Mouse (Mus musculus): Measurements from ENCODE around the gene Fbrsl1. TPM values are rescaled to one million over a fixed set of nuclear protein-coding genes. Genes with fewer than 3 reads are reported as not detected.
"Not testable (repeated sequence)": the region's sequence is repeated elsewhere in the genome, so short reads cannot be mapped to it uniquely, and the experiment has no call there.

Gene Fbrsl1
- polyA plus RNA-seq, 1 experiment from 2014 or later, result 23.9 TPM

GRCm38 (mm10) chr5:110439565-110440310, 8.6 kb downstream of the Fbrsl1 start:
- Histone ChIP-seq H3K4me3 (replicated peaks; ENCODE audit: low read length) (no peak overlapping the region), H3K9ac (replicated peaks; ENCODE audit: low read depth, low read length) (no peak overlapping the region), H3K27me3 (replicated peaks; ENCODE audit: control insufficient read depth, insufficient read depth, low read length) (no peaks in the 10 kb centered on the region), H3K4me1 (replicated peaks; ENCODE audit: control insufficient read depth, insufficient read depth, low read length) (peaks cover 25% of the 10 kb centered on the region), H3K4me2 (ENCODE audit: low read length) (no peak overlapping the region), H3K27ac (ENCODE audit: low read length) (no peak overlapping the region), H3K36me3 (ENCODE audit: control insufficient read depth, insufficient read depth) (no peaks in the 10 kb centered on the region), H3K9me3 (ENCODE audit: control insufficient read depth, low read length) (no peaks in the 10 kb centered on the region)
- 85% methylated on average over 3 of the region's 3 CpGs for WGBS
- no peak for ATAC-seq

- Histone ChIP-seq H3K9me3 (ENCODE audit: control insufficient read depth, low read length) (no peaks in the 10 kb centered on the region), H3K27me3 (replicated peaks; ENCODE audit: control insufficient read depth, insufficient read depth, low read length) (no peaks in the 10 kb centered on the region), H3K36me3 (ENCODE audit: control insufficient read depth, insufficient read depth) (no peaks in the 10 kb centered on the region), H3K4me1 (replicated peaks; ENCODE audit: control insufficient read depth, insufficient read depth, low read length) (peaks cover 25% of the 10 kb centered on the region), H3K4me3 (replicated peaks; ENCODE audit: low read length) (no peak overlapping the region), H3K27ac (ENCODE audit: low read length) (no peak overlapping the region), H3K4me2 (ENCODE audit: low read length) (no peak overlapping the region), H3K9ac (replicated peaks; ENCODE audit: low read depth, low read length) (no peak overlapping the region)
- no peak for ATAC-seq
- WGBS, result 75% methylated on average over 3 of the region's 3 CpGs
Measured at GRCm38 (mm10) chr5:110438591-110438990, 9.7 kb downstream of the Fbrsl1 start.

GRCm38 (mm10) chr5:110437632-110438261, 10.6 kb downstream of the Fbrsl1 start:
- H3K36me3 ChIP-seq (ENCODE audit: control insufficient read depth, insufficient read depth), result no peaks in the 10 kb centered on the region
- H3K27me3 ChIP-seq (replicated peaks; ENCODE audit: control insufficient read depth, insufficient read depth, low read length), result no peaks in the 10 kb centered on the region
- no peak overlapping the region for H3K27ac ChIP-seq (ENCODE audit: low read length)
- no peak for ATAC-seq
- H3K4me1 ChIP-seq (replicated peaks; ENCODE audit: control insufficient read depth, insufficient read depth, low read length), result peaks cover 18% of the 10 kb centered on the region
- H3K4me3 ChIP-seq (replicated peaks; ENCODE audit: low read length), result no peak overlapping the region
- no peak overlapping the region for H3K4me2 ChIP-seq (ENCODE audit: low read length)
- no peak overlapping the region for H3K9ac ChIP-seq (replicated peaks; ENCODE audit: low read depth, low read length)
- WGBS, result 23% methylated on average over 6 of the region's 6 CpGs
- no peaks in the 10 kb centered on the region for H3K9me3 ChIP-seq (ENCODE audit: control insufficient read depth, low read length)

- not testable (repeated sequence) for H3K9ac ChIP-seq (replicated peaks; ENCODE audit: low read depth, low read length); H3K27me3 ChIP-seq (replicated peaks; ENCODE audit: control insufficient read depth, insufficient read depth, low read length); ATAC-seq; H3K4me3 ChIP-seq (replicated peaks; ENCODE audit: low read length); H3K9me3 ChIP-seq (ENCODE audit: control insufficient read depth, low read length); H3K4me2 ChIP-seq (ENCODE audit: low read length); H3K36me3 ChIP-seq (ENCODE audit: control insufficient read depth, insufficient read depth); H3K27ac ChIP-seq (ENCODE audit: low read length)
- H3K4me1 ChIP-seq (replicated peaks; ENCODE audit: control insufficient read depth, insufficient read depth, low read length), result peaks cover 18% of the 10 kb centered on the region
- WGBS, result 72% methylated on average over 5 of the region's 5 CpGs
Measured at GRCm38 (mm10) chr5:110436166-110436565, 12.1 kb downstream of the Fbrsl1 start.

DNA sequence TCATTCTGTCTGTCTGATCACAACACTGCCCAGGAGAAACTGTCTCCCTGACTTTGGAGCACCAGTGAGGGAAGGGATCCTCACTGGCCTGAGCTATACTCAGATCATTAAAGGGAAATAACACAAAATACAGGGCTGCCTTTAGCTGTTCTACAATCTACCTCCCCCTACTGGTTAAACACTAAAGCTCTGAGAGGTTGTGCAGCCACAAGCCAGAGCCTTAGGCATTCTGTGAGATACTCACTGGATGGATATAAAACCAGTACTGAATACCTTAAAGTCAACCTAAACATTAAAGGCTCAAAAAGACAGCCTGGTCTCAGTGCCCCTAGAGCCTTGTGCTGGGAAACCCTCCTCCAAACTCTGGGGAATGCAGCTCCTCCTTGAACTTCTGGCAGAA, 13.5 kb downstream of the Fbrsl1 start:
- Histone ChIP-seq H3K36me3 (ENCODE audit: control insufficient read depth, insufficient read depth) (no peaks in the 10 kb centered on the region), H3K4me3 (replicated peaks; ENCODE audit: low read length) (no peak overlapping the region), H3K4me1 (replicated peaks; ENCODE audit: control insufficient read depth, insufficient read depth, low read length) (peaks cover 15% of the 10 kb centered on the region), H3K9ac (replicated peaks; ENCODE audit: low read depth, low read length) (no peak overlapping the region), H3K27ac (ENCODE audit: low read length) (no peak overlapping the region), H3K4me2 (ENCODE audit: low read length) (no peak overlapping the region), H3K27me3 (replicated peaks; ENCODE audit: control insufficient read depth, insufficient read depth, low read length) (no peaks in the 10 kb centered on the region), H3K9me3 (ENCODE audit: control insufficient read depth, low read length) (no peaks in the 10 kb centered on the region)
- peak; percentile 49 for ATAC-seq

DNA sequence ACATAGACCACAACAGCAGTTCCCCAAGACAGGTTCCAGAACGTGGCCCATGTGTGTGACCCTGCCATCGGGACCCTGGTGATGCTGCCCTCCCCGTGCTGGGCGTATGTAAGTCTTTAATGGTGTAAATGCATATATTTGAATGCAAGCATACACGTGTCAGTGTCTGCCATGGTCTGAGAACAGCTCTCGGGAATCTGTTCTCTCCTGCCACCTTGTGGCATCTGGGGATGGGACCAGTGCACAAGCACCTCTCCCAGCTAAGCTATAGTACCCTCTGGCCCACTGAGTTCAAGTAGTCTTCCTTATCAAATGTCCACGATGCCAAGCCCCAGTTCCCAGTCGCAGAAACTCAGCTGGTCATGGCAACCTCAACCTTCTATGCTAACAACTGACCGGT, 19.3 kb downstream of the Fbrsl1 start:
- no peak overlapping the region; the same call in 1 of the 2 replicates for H3K9ac ChIP-seq (replicated peaks; ENCODE audit: low read depth, low read length)
- peaks cover 3% of the 10 kb centered on the region; the same call in 1 of the 2 replicates for H3K4me1 ChIP-seq (replicated peaks; ENCODE audit: control insufficient read depth, insufficient read depth, low read length)
- WGBS, result 24% methylated on average over 9 of the region's 9 CpGs
- no peaks in the 10 kb centered on the region for H3K27me3 ChIP-seq (replicated peaks; ENCODE audit: control insufficient read depth, insufficient read depth, low read length)
- H3K9me3 ChIP-seq (ENCODE audit: control insufficient read depth, low read length), result no peaks in the 10 kb centered on the region
- H3K4me2 ChIP-seq (ENCODE audit: low read length), result no peak overlapping the region
- H3K36me3 ChIP-seq (ENCODE audit: control insufficient read depth, insufficient read depth), result no peaks in the 10 kb centered on the region
- no peak overlapping the region for H3K4me3 ChIP-seq (replicated peaks; ENCODE audit: low read length)
- H3K27ac ChIP-seq (ENCODE audit: low read length), result no peak overlapping the region
- peak; percentile 96 for ATAC-seq

DNA sequence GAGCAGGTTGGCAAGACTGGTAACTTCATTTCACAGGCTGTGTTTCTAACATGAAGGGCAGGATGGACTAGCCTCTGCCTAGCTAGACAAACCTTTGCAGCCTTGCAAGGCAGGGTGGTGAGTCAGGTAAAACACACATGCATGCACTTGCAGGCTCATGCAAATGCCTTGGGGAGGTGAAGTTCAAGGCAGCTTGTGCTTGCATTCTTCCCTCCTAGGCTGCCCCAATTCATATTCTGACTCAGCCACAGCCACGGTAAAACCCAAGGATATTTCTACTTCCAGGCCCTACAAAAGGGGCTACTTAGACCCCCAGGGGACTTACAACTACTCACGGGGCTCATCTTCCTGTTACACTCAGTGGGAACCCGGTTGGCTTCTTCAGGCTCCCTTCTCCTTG, 20.0 kb downstream of the Fbrsl1 start:
- no peak overlapping the region; the same call in 1 of the 2 replicates for H3K9ac ChIP-seq (replicated peaks; ENCODE audit: low read depth, low read length)
- no peak overlapping the region for H3K4me3 ChIP-seq (replicated peaks; ENCODE audit: low read length)
- H3K4me1 ChIP-seq (replicated peaks; ENCODE audit: control insufficient read depth, insufficient read depth, low read length), result peaks cover 3% of the 10 kb centered on the region; the same call in 1 of the 2 replicates
- H3K4me2 ChIP-seq (ENCODE audit: low read length), result no peak overlapping the region
- no peak for ATAC-seq
- H3K27ac ChIP-seq (ENCODE audit: low read length), result no peak overlapping the region
- H3K27me3 ChIP-seq (replicated peaks; ENCODE audit: control insufficient read depth, insufficient read depth, low read length), result no peaks in the 10 kb centered on the region
- WGBS, result 73% methylated on average over 3 of the region's 3 CpGs
- H3K36me3 ChIP-seq (ENCODE audit: control insufficient read depth, insufficient read depth), result no peaks in the 10 kb centered on the region
- H3K9me3 ChIP-seq (ENCODE audit: control insufficient read depth, low read length), result no peaks in the 10 kb centered on the region

- no peaks in the 10 kb centered on the region for H3K36me3 ChIP-seq (ENCODE audit: control insufficient read depth, insufficient read depth)
- ATAC-seq, result no peak
- H3K4me3 ChIP-seq (replicated peaks; ENCODE audit: low read length), result no peak overlapping the region
- H3K9me3 ChIP-seq (ENCODE audit: control insufficient read depth, low read length), result no peaks in the 10 kb centered on the region
- no peaks in the 10 kb centered on the region for H3K27me3 ChIP-seq (replicated peaks; ENCODE audit: control insufficient read depth, insufficient read depth, low read length)
- WGBS, result 83% methylated on average over 4 of the region's 4 CpGs
- H3K4me1 ChIP-seq (replicated peaks; ENCODE audit: control insufficient read depth, insufficient read depth, low read length), result peaks cover 3% of the 10 kb centered on the region; the same call in 1 of the 2 replicates
- H3K4me2 ChIP-seq (ENCODE audit: low read length), result no peak overlapping the region
- no peak overlapping the region for H3K27ac ChIP-seq (ENCODE audit: low read length)
- H3K9ac ChIP-seq (replicated peaks; ENCODE audit: low read depth, low read length), result no peak overlapping the region
Measured at GRCm38 (mm10) chr5:110425187-110425586, 23.1 kb downstream of the Fbrsl1 start.

DNA sequence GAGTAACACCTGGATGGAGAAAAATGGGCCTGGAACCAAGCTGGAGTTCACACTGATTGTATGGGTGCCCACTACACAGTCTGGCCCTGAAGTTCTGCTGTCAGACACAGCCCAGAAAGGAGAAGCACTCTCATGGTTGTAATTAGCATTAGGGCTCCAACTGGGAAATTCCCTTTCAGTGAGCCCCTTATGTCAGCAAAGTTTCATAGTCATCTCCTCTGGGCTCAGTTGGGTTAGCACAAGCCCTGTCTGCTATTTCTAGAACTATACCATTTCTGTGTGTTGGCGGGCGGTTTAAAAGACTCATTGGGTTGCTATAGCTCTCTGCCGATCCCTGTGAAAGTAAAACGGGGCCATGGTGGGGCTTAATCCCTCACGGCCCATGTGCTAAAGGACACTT, 24.1 kb downstream of the Fbrsl1 start:
- Histone ChIP-seq H3K36me3 (ENCODE audit: control insufficient read depth, insufficient read depth) (no peaks in the 10 kb centered on the region), H3K4me3 (replicated peaks; ENCODE audit: low read length) (no peak overlapping the region), H3K9me3 (ENCODE audit: control insufficient read depth, low read length) (no peaks in the 10 kb centered on the region), H3K27me3 (replicated peaks; ENCODE audit: control insufficient read depth, insufficient read depth, low read length) (no peaks in the 10 kb centered on the region), H3K4me1 (replicated peaks; ENCODE audit: control insufficient read depth, insufficient read depth, low read length) (peaks cover 3% of the 10 kb centered on the region; the same call in 1 of the 2 replicates), H3K9ac (replicated peaks; ENCODE audit: low read depth, low read length) (no peak overlapping the region), H3K27ac (ENCODE audit: low read length) (no peak overlapping the region), H3K4me2 (ENCODE audit: low read length) (no peak overlapping the region)
- ATAC-seq, result no peak
- WGBS, result 72% methylated on average over 5 of the region's 5 CpGs

Measured in forebrain, embryonic 16.5 days (tissue).